Mouse (Mus musculus) brain, embryonic 14.5 days (tissue): ENCODE results near the gene Plekhg3.

Experiments used
- CTCF ChIP-seq: fragments of 200-500 bp; IDR thresholded peaks from 2 replicates; pipeline ENCODE4 v1.5.1; 2012; ENCODE audit warnings: inconsistent platforms, mild to moderate bottlenecking, moderate library complexity, borderline replicate concordance; ENCODE audit not compliant: insufficient read depth, insufficient read length; ENCODE audit errors: extremely low read depth
- POLR2A ChIP-seq: fragments of 200-500 bp; IDR thresholded peaks from 2 replicates; pipeline ENCODE4 v1.6.1; 2012; ENCODE audit warnings: mild to moderate bottlenecking, inconsistent platforms, borderline replicate concordance; ENCODE audit not compliant: poor library complexity, insufficient read depth, insufficient read length, severe bottlenecking; ENCODE audit errors: extremely low read depth

DNA sequence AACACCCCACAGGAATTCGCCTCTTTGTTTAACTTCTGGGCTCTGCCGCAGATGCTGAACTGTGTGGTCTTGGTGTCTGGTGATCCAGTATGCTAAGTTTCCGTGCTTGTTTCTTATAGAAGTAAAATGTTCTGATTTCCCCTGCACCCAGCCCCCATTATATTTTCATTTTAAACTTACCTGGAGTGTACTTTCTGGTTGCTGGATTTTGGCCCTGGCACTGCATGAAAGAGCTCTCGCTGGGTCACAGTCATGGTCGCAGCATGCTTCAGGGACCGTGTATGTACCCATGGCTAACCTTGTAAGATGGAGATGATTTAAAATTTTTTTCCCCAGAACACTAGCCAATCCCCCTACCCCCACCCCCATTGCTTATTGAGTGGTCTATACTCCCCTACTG is 11.2 kb downstream of the Plekhg3 start:
- TF ChIP-seq CTCF (no peak), POLR2A (no peak)
